Mouse (Mus musculus): ENCODE measurements around the gene Pgr. TPM values are rescaled to one million over a fixed set of nuclear protein-coding genes. Genes with fewer than 3 reads are reported as not detected.

Pgr gene
- polyA plus RNA-seq, 1 experiment from 2014 or later: 0.05 TPM

GRCm38 (mm10) chr9:8964512-8965133 is 65.0 kb downstream of the Pgr start:
- no peak overlapping the region for H3K4me3 ChIP-seq
- H3K27me3 ChIP-seq (replicated peaks): no peaks in the 10 kb centered on the region
- ATAC-seq (ENCODE audit: insufficient number of reproducible peaks, low FRiP score): no peak
- H3K9ac ChIP-seq: no peak overlapping the region
- no peak overlapping the region for H3K27ac ChIP-seq (ENCODE audit: poor library complexity, severe bottlenecking)
- no peaks in the 10 kb centered on the region for H3K4me1 ChIP-seq (replicated peaks)
- H3K36me3 ChIP-seq: no peaks in the 10 kb centered on the region
- 53% methylated on average over 8 of the region's 8 CpGs for WGBS
- H3K9me3 ChIP-seq (replicated peaks): no peaks in the 10 kb centered on the region
- no peak overlapping the region for H3K4me2 ChIP-seq

GRCm38 (mm10) chr9:8970240-8970639 is 70.6 kb downstream of the Pgr start:
- 62% methylated on average over 7 of the region's 7 CpGs for WGBS

GRCm38 (mm10) chr9:8971491-8971890 is 71.9 kb downstream of the Pgr start, which contains the start of gene Gm16485:
Gm16485 (plus strand) TSS chr9:8971791.
- H3K4me2 ChIP-seq: no peak within 1 kb of the TSS
- H3K4me3 ChIP-seq: no peak within 1 kb of the TSS
- H3K9me3 ChIP-seq (replicated peaks): peaks cover under 1% of the 10 kb centered on the region; the same call in 1 of the 2 replicates
- no peak within 1 kb of the TSS for H3K9ac ChIP-seq
- WGBS: 60% methylated on average over 2 of the region's 2 CpGs
- ATAC-seq (ENCODE audit: insufficient number of reproducible peaks, low FRiP score): no peak
- no peaks in the 10 kb centered on the region for H3K36me3 ChIP-seq
- no peaks in the 10 kb centered on the region for H3K27me3 ChIP-seq (replicated peaks)
- no peaks in the 10 kb centered on the region for H3K4me1 ChIP-seq (replicated peaks)
- no peak within 1 kb of the TSS for H3K27ac ChIP-seq (ENCODE audit: poor library complexity, severe bottlenecking)

More at GRCm38 (mm10) chr9:8970240-8970639, 70.6 kb downstream of the Pgr start:
- Histone ChIP-seq H3K27me3 (replicated peaks) (no peaks in the 10 kb centered on the region), H3K4me1 (replicated peaks) (no peaks in the 10 kb centered on the region), H3K27ac (ENCODE audit: poor library complexity, severe bottlenecking) (no peak overlapping the region), H3K36me3 (no peaks in the 10 kb centered on the region), H3K9ac (no peak overlapping the region), H3K4me2 (no peak overlapping the region), H3K4me3 (no peak overlapping the region), H3K9me3 (replicated peaks) (no peaks in the 10 kb centered on the region)
- ATAC-seq (ENCODE audit: insufficient number of reproducible peaks, low FRiP score): no peak

- 64% methylated on average over 2 of the region's 2 CpGs for WGBS
- H3K27me3 ChIP-seq (replicated peaks): no peaks in the 10 kb centered on the region
- no peak overlapping the region for H3K4me3 ChIP-seq
- H3K4me2 ChIP-seq: no peak overlapping the region
- ATAC-seq (ENCODE audit: insufficient number of reproducible peaks, low FRiP score): no peak
- H3K4me1 ChIP-seq (replicated peaks): no peaks in the 10 kb centered on the region
- H3K9me3 ChIP-seq (replicated peaks): peaks cover 4% of the 10 kb centered on the region; the same call in 1 of the 2 replicates
- H3K27ac ChIP-seq (ENCODE audit: poor library complexity, severe bottlenecking): no peak overlapping the region
- H3K36me3 ChIP-seq: no peaks in the 10 kb centered on the region
- no peak overlapping the region for H3K9ac ChIP-seq
Observed at GRCm38 (mm10) chr9:8977775-8978174, 78.1 kb downstream of the Pgr start.

GRCm38 (mm10) chr9:8982315-8982714 is 82.7 kb downstream of the Pgr start:
- H3K4me2 ChIP-seq: no peak overlapping the region
- 67% methylated on average over 3 of the region's 3 CpGs for WGBS
- no peak overlapping the region for H3K9ac ChIP-seq
- H3K36me3 ChIP-seq: no peaks in the 10 kb centered on the region
- H3K4me1 ChIP-seq (replicated peaks): no peaks in the 10 kb centered on the region
- ATAC-seq (ENCODE audit: insufficient number of reproducible peaks, low FRiP score): no peak
- H3K27ac ChIP-seq (ENCODE audit: poor library complexity, severe bottlenecking): no peak overlapping the region
- H3K27me3 ChIP-seq (replicated peaks): no peaks in the 10 kb centered on the region
- H3K9me3 ChIP-seq (replicated peaks): no peaks in the 10 kb centered on the region; the same call in 1 of the 2 replicates
- no peak overlapping the region for H3K4me3 ChIP-seq

- Histone ChIP-seq H3K4me1 (replicated peaks) (no peaks in the 10 kb centered on the region), H3K27ac (ENCODE audit: poor library complexity, severe bottlenecking) (no peak overlapping the region), H3K9ac (no peak overlapping the region), H3K4me2 (no peak overlapping the region), H3K36me3 (peaks cover 4% of the 10 kb centered on the region), H3K27me3 (replicated peaks) (no peaks in the 10 kb centered on the region), H3K4me3 (no peak overlapping the region), H3K9me3 (replicated peaks) (no peaks in the 10 kb centered on the region; the same call in 1 of the 2 replicates)
- 73% methylated on average over 2 of the region's 2 CpGs for WGBS
- ATAC-seq (ENCODE audit: insufficient number of reproducible peaks, low FRiP score): no peak
Observed at GRCm38 (mm10) chr9:8996494-8996893, 96.9 kb downstream of the Pgr start.

GRCm38 (mm10) chr9:9001170-9001569 is 101.5 kb downstream of the Pgr start:
- Histone ChIP-seq H3K4me1 (replicated peaks) (no peaks in the 10 kb centered on the region), H3K36me3 (peaks cover 13% of the 10 kb centered on the region), H3K27me3 (replicated peaks) (no peaks in the 10 kb centered on the region), H3K4me2 (no peak overlapping the region), H3K9ac (no peak overlapping the region), H3K4me3 (no peak overlapping the region), H3K27ac (ENCODE audit: poor library complexity, severe bottlenecking) (no peak overlapping the region), H3K9me3 (replicated peaks) (no peaks in the 10 kb centered on the region; the same call in 1 of the 2 replicates)
- ATAC-seq (ENCODE audit: insufficient number of reproducible peaks, low FRiP score): no peak

GRCm38 (mm10) chr9:9015108-9015507 is 115.5 kb downstream of the Pgr start:
- Histone ChIP-seq H3K4me3 (no peak overlapping the region), H3K9me3 (replicated peaks) (no peaks in the 10 kb centered on the region), H3K36me3 (peaks cover 20% of the 10 kb centered on the region; the same call in 1 of the 2 replicates), H3K9ac (no peak overlapping the region), H3K27ac (ENCODE audit: poor library complexity, severe bottlenecking) (no peak overlapping the region), H3K27me3 (replicated peaks) (no peaks in the 10 kb centered on the region), H3K4me1 (replicated peaks) (no peaks in the 10 kb centered on the region), H3K4me2 (no peak overlapping the region)
- 83% methylated on average over 2 of the region's 2 CpGs for WGBS
- ATAC-seq (ENCODE audit: insufficient number of reproducible peaks, low FRiP score): no peak

Other genes with a start within 250 kb of the Pgr start
- gene Gm16485, start 72.0 kb downstream of the Pgr start, polyA plus RNA-seq (2016; fragmentation: Nextera tagmentation; extraction: Ambion mirVana): not detected in 2 replicates

All from heart, embryonic 12.5 days (tissue).